Mouse (Mus musculus) forebrain, embryonic 16.5 days (tissue): ENCODE results near the gene Pdik1l. TPM values are rescaled to one million over a fixed set of nuclear protein-coding genes. Genes with fewer than 3 reads are reported as not detected.

Experiments used
- ATAC-seq: fragments of 200-750 bp; cut with Nextera tagmentation; 2 replicates; pipeline ENCODE4 v1.8.0; 2017; ENCODE audit warnings: mild to moderate bottlenecking, moderate library complexity
- H3K27ac ChIP-seq: fragments of 300-500 bp; sonication (generic); 2 replicates; pipeline ENCODE4 v1.5.1; 2014; ENCODE audit warnings: low read length, control low read depth
- H3K27me3 ChIP-seq: fragments of 300-500 bp; sonication (generic); replicated peaks from 2 replicates; pipeline ENCODE4 v1.6.1; 2014; ENCODE audit warnings: low read length; ENCODE audit not compliant: control insufficient read depth, insufficient read depth
- H3K36me3 ChIP-seq: fragments of 300-500 bp; sonication (generic); 2 replicates; pipeline ENCODE4 v1.6.1; 2014; ENCODE audit not compliant: control insufficient read depth, insufficient read depth
- H3K4me1 ChIP-seq: fragments of 300-500 bp; sonication (generic); replicated peaks from 2 replicates; pipeline ENCODE4 v1.6.1; 2014; ENCODE audit warnings: low read length; ENCODE audit not compliant: control insufficient read depth, insufficient read depth
- H3K4me2 ChIP-seq: fragments of 300-500 bp; sonication (generic); 2 replicates; pipeline ENCODE4 v1.6.1; 2014; ENCODE audit warnings: mild to moderate bottlenecking, low read length, control low read depth
- H3K4me3 ChIP-seq: fragments of 300-500 bp; sonication (generic); replicated peaks from 2 replicates; pipeline ENCODE4 v1.5.1; 2014; ENCODE audit warnings: mild to moderate bottlenecking, low read length, control low read depth
- H3K9ac ChIP-seq: fragments of 300-500 bp; sonication (generic); replicated peaks from 2 replicates; pipeline ENCODE4 v1.6.1; 2014; ENCODE audit warnings: low read depth, low read length, control low read depth
- H3K9me3 ChIP-seq: fragments of 300-500 bp; sonication (generic); 2 replicates; pipeline ENCODE4 v1.6.1; 2016; ENCODE audit warnings: low read length; ENCODE audit not compliant: control insufficient read depth
- WGBS: fragments of 180-500 bp; shearing (Covaris S2); extraction: QIAGEN DNeasy Blood & Tissue Kit; methylation state at CpG from one replicate; pipeline ENCODE4 v1.1.7; 2014; 5-methylcytosine and 5-hydroxymethylcytosine counted together
- polyA plus RNA-seq: library from polyadenylated mRNA; unstranded; fragments of >200 nt; fragmentation: Nextera tagmentation; extraction: Ambion mirVana; gene quantifications from 2 replicates; pipeline ENCODE4 v1.2.1, GENCODE M21; 2015

The Pdik1l gene
- polyA plus RNA-seq, 1 experiment from 2014 or later, result 46.7 TPM

GRCm38 (mm10) chr4:134316390-134316789, 28.7 kb upstream of the Pdik1l start:
- WGBS, result 48% methylated on average over 16 of the region's 16 CpGs
- H3K27me3 ChIP-seq, result no peaks in the 10 kb centered on the region
- H3K9me3 ChIP-seq, result 0 out of 2 replicates have a peak, but pooled peaks cover 3% of the 10 kb centered on the region
- H3K9ac ChIP-seq, result no peak overlapping the region
- no peak overlapping the region for H3K4me3 ChIP-seq
- no peak overlapping the region for H3K4me2 ChIP-seq
- H3K4me1 ChIP-seq, result no peaks in the 10 kb centered on the region
- ATAC-seq, result no peak
- H3K27ac ChIP-seq, result no peak overlapping the region
- no peaks in the 10 kb centered on the region for H3K36me3 ChIP-seq

- H3K27me3 ChIP-seq, result no peaks in the 10 kb centered on the region
- H3K9me3 ChIP-seq, result 0 out of 2 replicates have a peak, but pooled peaks cover 3% of the 10 kb centered on the region
- no peak overlapping the region for H3K27ac ChIP-seq
- no peak overlapping the region for H3K4me3 ChIP-seq
- no peaks in the 10 kb centered on the region for H3K36me3 ChIP-seq
- no peak overlapping the region for H3K9ac ChIP-seq
- ATAC-seq, result no peak
- no peaks in the 10 kb centered on the region for H3K4me1 ChIP-seq
- H3K4me2 ChIP-seq, result no peak overlapping the region
- WGBS, result 86% methylated on average over 9 of the region's 9 CpGs
Observed at GRCm38 (mm10) chr4:134315470-134315869, 27.8 kb upstream of the Pdik1l start.

GRCm38 (mm10) chr4:134314876-134315275, 27.2 kb upstream of the Pdik1l start, which contains the start of gene Trim63:
Gene Trim63 (plus strand): TSS chr4:134315120.
- Histone ChIP-seq H3K4me3 (no peak within 1 kb of the TSS), H3K4me2 (no peak within 1 kb of the TSS), H3K9ac (no peak within 1 kb of the TSS), H3K27me3 (no peaks in the 10 kb centered on the region), H3K9me3 (0 out of 2 replicates have a peak, but pooled peaks cover 3% of the 10 kb centered on the region), H3K27ac (no peak within 1 kb of the TSS), H3K4me1 (no peaks in the 10 kb centered on the region), H3K36me3 (no peaks in the 10 kb centered on the region)
- 48% methylated on average over 11 of the region's 11 CpGs for WGBS
- ATAC-seq, result no peak

- Histone ChIP-seq H3K9me3 (0 out of 2 replicates have a peak, but pooled peaks cover 3% of the 10 kb centered on the region), H3K4me2 (no peak overlapping the region), H3K27ac (no peak overlapping the region), H3K27me3 (no peaks in the 10 kb centered on the region), H3K4me1 (no peaks in the 10 kb centered on the region), H3K9ac (no peak overlapping the region), H3K4me3 (no peak overlapping the region), H3K36me3 (no peaks in the 10 kb centered on the region)
- 72% methylated on average over 4 of the region's 4 CpGs for WGBS
- ATAC-seq, result no peak
Observed at GRCm38 (mm10) chr4:134314081-134314655, 26.5 kb upstream of the Pdik1l start.

- no peaks in the 10 kb centered on the region for H3K36me3 ChIP-seq
- 0 out of 2 replicates have a peak, but pooled peaks cover 3% of the 10 kb centered on the region for H3K9me3 ChIP-seq
- H3K4me1 ChIP-seq, result no peaks in the 10 kb centered on the region; the same call in 1 of the 2 replicates
- no peak overlapping the region for H3K9ac ChIP-seq
- no peak overlapping the region for H3K4me3 ChIP-seq
- WGBS, result 96% methylated on average over 6 of the region's 6 CpGs
- no peak for ATAC-seq
- no peak overlapping the region for H3K4me2 ChIP-seq
- H3K27ac ChIP-seq, result no peak overlapping the region
- H3K27me3 ChIP-seq, result no peaks in the 10 kb centered on the region
Observed at GRCm38 (mm10) chr4:134312901-134313300, 25.2 kb upstream of the Pdik1l start.

- WGBS, result 94% methylated on average over 5 of the region's 5 CpGs
- H3K9me3 ChIP-seq, result 0 out of 2 replicates have a peak, but pooled peaks cover 3% of the 10 kb centered on the region
Observed at GRCm38 (mm10) chr4:134312341-134312740, 24.6 kb upstream of the Pdik1l start.

GRCm38 (mm10) chr4:134311784-134312183, 24.1 kb upstream of the Pdik1l start:
- WGBS, result 90% methylated on average over 9 of the region's 9 CpGs
- H3K27me3 ChIP-seq, result no peaks in the 10 kb centered on the region

More at GRCm38 (mm10) chr4:134312341-134312740, 24.6 kb upstream of the Pdik1l start:
- Histone ChIP-seq H3K27ac (no peak overlapping the region), H3K9ac (no peak overlapping the region), H3K4me1 (peaks cover 5% of the 10 kb centered on the region), H3K27me3 (no peaks in the 10 kb centered on the region), H3K4me2 (no peak overlapping the region), H3K4me3 (no peak overlapping the region), H3K36me3 (no peaks in the 10 kb centered on the region)
- ATAC-seq, result no peak

GRCm38 (mm10) chr4:134310656-134311055, 23.0 kb upstream of the Pdik1l start:
- H3K27me3 ChIP-seq, result no peaks in the 10 kb centered on the region
- no peak overlapping the region for H3K4me2 ChIP-seq
- no peaks in the 10 kb centered on the region for H3K36me3 ChIP-seq
- ATAC-seq, result no peak
- H3K27ac ChIP-seq, result no peak overlapping the region
- no peak overlapping the region for H3K4me3 ChIP-seq
- no peak overlapping the region for H3K9ac ChIP-seq
- peaks cover 7% of the 10 kb centered on the region for H3K4me1 ChIP-seq
- H3K9me3 ChIP-seq, result 0 out of 2 replicates have a peak, but pooled peaks cover 3% of the 10 kb centered on the region
- 94% methylated on average over 9 of the region's 9 CpGs for WGBS

More at GRCm38 (mm10) chr4:134311784-134312183, 24.1 kb upstream of the Pdik1l start:
- Histone ChIP-seq H3K4me2 (no peak overlapping the region), H3K4me3 (no peak overlapping the region), H3K9me3 (0 out of 2 replicates have a peak, but pooled peaks cover 3% of the 10 kb centered on the region), H3K27ac (no peak overlapping the region), H3K9ac (no peak overlapping the region), H3K36me3 (no peaks in the 10 kb centered on the region), H3K4me1 (peaks cover 7% of the 10 kb centered on the region)
- ATAC-seq, result no peak

GRCm38 (mm10) chr4:134310106-134310505, 22.4 kb upstream of the Pdik1l start:
- no peak overlapping the region for H3K4me3 ChIP-seq
- H3K27ac ChIP-seq, result no peak overlapping the region
- 0 out of 2 replicates have a peak, but pooled peaks cover 3% of the 10 kb centered on the region for H3K9me3 ChIP-seq
- 92% methylated on average over 7 of the region's 7 CpGs for WGBS
- no peak overlapping the region for H3K4me2 ChIP-seq
- H3K27me3 ChIP-seq, result no peaks in the 10 kb centered on the region
- H3K9ac ChIP-seq, result no peak overlapping the region
- ATAC-seq, result no peak
- no peaks in the 10 kb centered on the region for H3K36me3 ChIP-seq
- H3K4me1 ChIP-seq, result peaks cover 7% of the 10 kb centered on the region
